Mouse (Mus musculus): ENCODE measurements around the gene Nop9. TPM values are rescaled to one million over a fixed set of nuclear protein-coding genes. Genes with fewer than 3 reads are reported as not detected.

Nop9 gene
- polyA plus RNA-seq, 1 experiment from 2014 or later, result 51.0 TPM

- H3K4me2 ChIP-seq (replicated peaks), result no peak overlapping the region
- no peak for ATAC-seq (ENCODE audit: insufficient number of reproducible peaks, insufficient read depth, low FRiP score, low TSS enrichment)
- 90% methylated on average over 6 of the region's 6 CpGs for WGBS
These were observed 29.2 kb upstream of the Nop9 start for GRCm38 (mm10) chr14:55716271-55716670.

GRCm38 (mm10) chr14:55716884-55717283 lies 28.6 kb upstream of the Nop9 start:
- no peak overlapping the region for H3K27ac ChIP-seq
- no peak overlapping the region for H3K4me2 ChIP-seq (replicated peaks)
- ATAC-seq (ENCODE audit: insufficient number of reproducible peaks, insufficient read depth, low FRiP score, low TSS enrichment), result no peak
- H3K27me3 ChIP-seq, result peaks cover 22% of the 10 kb centered on the region
- no peak overlapping the region for H3K9ac ChIP-seq
- no peaks in the 10 kb centered on the region for H3K9me3 ChIP-seq
- H3K36me3 ChIP-seq, result peaks cover 25% of the 10 kb centered on the region; the same call in 1 of the 2 replicates
- 0 out of 2 replicates have a peak, but pooled peaks cover 10% of the 10 kb centered on the region for H3K4me1 ChIP-seq
- H3K4me3 ChIP-seq, result no peak overlapping the region
- 46% methylated on average over 8 of the region's 8 CpGs for WGBS

More at GRCm38 (mm10) chr14:55716271-55716670, 29.2 kb upstream of the Nop9 start:
- Histone ChIP-seq H3K9me3 (no peaks in the 10 kb centered on the region), H3K9ac (no peak overlapping the region), H3K27me3 (peaks cover 22% of the 10 kb centered on the region), H3K36me3 (peaks cover 25% of the 10 kb centered on the region; the same call in 1 of the 2 replicates), H3K27ac (no peak overlapping the region), H3K4me3 (no peak overlapping the region), H3K4me1 (0 out of 2 replicates have a peak, but pooled peaks cover 7% of the 10 kb centered on the region)

GRCm38 (mm10) chr14:55719737-55720136 lies 25.8 kb upstream of the Nop9 start:
- H3K4me1 ChIP-seq, result 0 out of 2 replicates have a peak, but pooled peaks cover 4% of the 10 kb centered on the region
- H3K4me3 ChIP-seq, result no peak overlapping the region
- no peaks in the 10 kb centered on the region for H3K27me3 ChIP-seq
- no peaks in the 10 kb centered on the region for H3K9me3 ChIP-seq
- no peak overlapping the region for H3K27ac ChIP-seq
- 88% methylated on average over 6 of the region's 6 CpGs for WGBS
- H3K9ac ChIP-seq, result no peak overlapping the region
- ATAC-seq (ENCODE audit: insufficient number of reproducible peaks, insufficient read depth, low FRiP score, low TSS enrichment), result no peak
- H3K36me3 ChIP-seq, result peaks cover 25% of the 10 kb centered on the region; the same call in 1 of the 2 replicates
- no peak overlapping the region for H3K4me2 ChIP-seq (replicated peaks)

GRCm38 (mm10) chr14:55720666-55721065 lies 24.8 kb upstream of the Nop9 start:
- Histone ChIP-seq H3K36me3 (peaks cover 25% of the 10 kb centered on the region; the same call in 1 of the 2 replicates), H3K27ac (no peak overlapping the region), H3K27me3 (no peaks in the 10 kb centered on the region), H3K9me3 (no peaks in the 10 kb centered on the region), H3K4me1 (0 out of 2 replicates have a peak, but pooled peaks cover 4% of the 10 kb centered on the region), H3K4me3 (no peak overlapping the region), H3K9ac (peak overlapping the region; percentile 64), H3K4me2 (replicated peaks) (no peak overlapping the region)
- no peak for ATAC-seq (ENCODE audit: insufficient number of reproducible peaks, insufficient read depth, low FRiP score, low TSS enrichment)
- WGBS, result 95% methylated on average over 12 of the region's 12 CpGs

GRCm38 (mm10) chr14:55721076-55721475 lies 24.4 kb upstream of the Nop9 start:
- Histone ChIP-seq H3K4me3 (peak overlapping the region; percentile 66), H3K27me3 (no peaks in the 10 kb centered on the region), H3K9ac (peak overlapping the region; percentile 64; the same call in 1 of the 2 replicates), H3K4me2 (replicated peaks) (peak overlapping the region; percentile 66), H3K9me3 (no peaks in the 10 kb centered on the region), H3K27ac (no peak overlapping the region), H3K4me1 (0 out of 2 replicates have a peak, but pooled peaks cover 4% of the 10 kb centered on the region), H3K36me3 (peaks cover 24% of the 10 kb centered on the region; the same call in 1 of the 2 replicates)
- no peak for ATAC-seq (ENCODE audit: insufficient number of reproducible peaks, insufficient read depth, low FRiP score, low TSS enrichment)
- 75% methylated on average over 6 of the region's 6 CpGs for WGBS

GRCm38 (mm10) chr14:55721700-55722437 lies 23.6 kb upstream of the Nop9 start, which contains the start of gene Rabggta:
Gene Rabggta, minus strand, starts transcription at chr14:55722263.
- H3K4me1 ChIP-seq, result 0 out of 2 replicates have a peak, but pooled peaks cover 4% of the 10 kb centered on the region
- H3K27ac ChIP-seq, result peak within 1 kb of the TSS; percentile 73
- peak within 1 kb of the TSS; percentile 66 for H3K4me3 ChIP-seq
- under 1% methylated on average over 50 of the region's 50 CpGs for WGBS
- H3K36me3 ChIP-seq, result peaks cover 17% of the 10 kb centered on the region; the same call in 1 of the 2 replicates
- no peaks in the 10 kb centered on the region for H3K9me3 ChIP-seq
- no peaks in the 10 kb centered on the region for H3K27me3 ChIP-seq
- H3K4me2 ChIP-seq (replicated peaks), result peak within 1 kb of the TSS; percentile 66
- H3K9ac ChIP-seq, result peak within 1 kb of the TSS; percentile 64
- ATAC-seq (ENCODE audit: insufficient number of reproducible peaks, insufficient read depth, low FRiP score, low TSS enrichment), result peak; percentile 95

- Histone ChIP-seq H3K4me2 (replicated peaks) (peak overlapping the region; percentile 66), H3K9ac (peak overlapping the region; percentile 64), H3K4me1 (0 out of 2 replicates have a peak, but pooled peaks cover 4% of the 10 kb centered on the region), H3K9me3 (no peaks in the 10 kb centered on the region), H3K27ac (0 out of 2 replicates have a peak overlapping the region, but pooled peaks have one; percentile 73), H3K4me3 (peak overlapping the region; percentile 66), H3K27me3 (no peaks in the 10 kb centered on the region), H3K36me3 (peaks cover 12% of the 10 kb centered on the region; the same call in 1 of the 2 replicates)
- ATAC-seq (ENCODE audit: insufficient number of reproducible peaks, insufficient read depth, low FRiP score, low TSS enrichment), result no peak
- 53% methylated on average over 8 of the region's 8 CpGs for WGBS
These were observed 23.0 kb upstream of the Nop9 start for GRCm38 (mm10) chr14:55722438-55722945.

- no peak overlapping the region for H3K4me2 ChIP-seq (replicated peaks)
- no peak overlapping the region for H3K4me3 ChIP-seq
- ATAC-seq (ENCODE audit: insufficient number of reproducible peaks, insufficient read depth, low FRiP score, low TSS enrichment), result no peak
- no peaks in the 10 kb centered on the region for H3K27me3 ChIP-seq
- H3K27ac ChIP-seq, result no peak overlapping the region
- peaks cover 7% of the 10 kb centered on the region; the same call in 1 of the 2 replicates for H3K36me3 ChIP-seq
- no peaks in the 10 kb centered on the region for H3K9me3 ChIP-seq
- H3K9ac ChIP-seq, result no peak overlapping the region
- 94% methylated on average over 7 of the region's 7 CpGs for WGBS
- 0 out of 2 replicates have a peak, but pooled peaks cover 4% of the 10 kb centered on the region for H3K4me1 ChIP-seq
These were observed 22.1 kb upstream of the Nop9 start for GRCm38 (mm10) chr14:55723433-55723832.

GRCm38 (mm10) chr14:55724411-55724871 lies 21.1 kb upstream of the Nop9 start:
- H3K36me3 ChIP-seq, result no peaks in the 10 kb centered on the region
- H3K4me1 ChIP-seq, result 0 out of 2 replicates have a peak, but pooled peaks cover 4% of the 10 kb centered on the region
- H3K27me3 ChIP-seq, result no peaks in the 10 kb centered on the region
- no peak overlapping the region for H3K4me3 ChIP-seq
- WGBS, result 67% methylated on average over 8 of the region's 8 CpGs
- H3K9ac ChIP-seq, result no peak overlapping the region
- no peak for ATAC-seq (ENCODE audit: insufficient number of reproducible peaks, insufficient read depth, low FRiP score, low TSS enrichment)
- H3K9me3 ChIP-seq, result no peaks in the 10 kb centered on the region
- H3K4me2 ChIP-seq (replicated peaks), result no peak overlapping the region
- no peak overlapping the region for H3K27ac ChIP-seq

GRCm38 (mm10) chr14:55726261-55726660 lies 19.2 kb upstream of the Nop9 start:
- Histone ChIP-seq H3K36me3 (no peaks in the 10 kb centered on the region), H3K9me3 (no peaks in the 10 kb centered on the region), H3K27me3 (no peaks in the 10 kb centered on the region), H3K4me3 (no peak overlapping the region), H3K27ac (no peak overlapping the region), H3K9ac (no peak overlapping the region), H3K4me1 (0 out of 2 replicates have a peak, but pooled peaks cover 3% of the 10 kb centered on the region), H3K4me2 (replicated peaks) (no peak overlapping the region)
- no peak for ATAC-seq (ENCODE audit: insufficient number of reproducible peaks, insufficient read depth, low FRiP score, low TSS enrichment)

GRCm38 (mm10) chr14:55727889-55728685 lies 17.4 kb upstream of the Nop9 start:
- H3K4me1 ChIP-seq, result no peaks in the 10 kb centered on the region
- H3K27ac ChIP-seq, result no peak overlapping the region
- H3K4me2 ChIP-seq (replicated peaks), result no peak overlapping the region
- H3K36me3 ChIP-seq, result no peaks in the 10 kb centered on the region
- no peak overlapping the region for H3K9ac ChIP-seq
- no peak overlapping the region for H3K4me3 ChIP-seq
- no peaks in the 10 kb centered on the region for H3K9me3 ChIP-seq
- no peaks in the 10 kb centered on the region for H3K27me3 ChIP-seq
- WGBS, result 73% methylated on average over 8 of the region's 8 CpGs
- ATAC-seq (ENCODE audit: insufficient number of reproducible peaks, insufficient read depth, low FRiP score, low TSS enrichment), result no peak
